Mouse (Mus musculus): ENCODE measurements around the gene Btd. TPM values are rescaled to one million over a fixed set of nuclear protein-coding genes. Genes with fewer than 3 reads are reported as not detected.

Gene Btd
- polyA plus RNA-seq, 1 experiment from 2014 or later, result 30.0 TPM

DNA sequence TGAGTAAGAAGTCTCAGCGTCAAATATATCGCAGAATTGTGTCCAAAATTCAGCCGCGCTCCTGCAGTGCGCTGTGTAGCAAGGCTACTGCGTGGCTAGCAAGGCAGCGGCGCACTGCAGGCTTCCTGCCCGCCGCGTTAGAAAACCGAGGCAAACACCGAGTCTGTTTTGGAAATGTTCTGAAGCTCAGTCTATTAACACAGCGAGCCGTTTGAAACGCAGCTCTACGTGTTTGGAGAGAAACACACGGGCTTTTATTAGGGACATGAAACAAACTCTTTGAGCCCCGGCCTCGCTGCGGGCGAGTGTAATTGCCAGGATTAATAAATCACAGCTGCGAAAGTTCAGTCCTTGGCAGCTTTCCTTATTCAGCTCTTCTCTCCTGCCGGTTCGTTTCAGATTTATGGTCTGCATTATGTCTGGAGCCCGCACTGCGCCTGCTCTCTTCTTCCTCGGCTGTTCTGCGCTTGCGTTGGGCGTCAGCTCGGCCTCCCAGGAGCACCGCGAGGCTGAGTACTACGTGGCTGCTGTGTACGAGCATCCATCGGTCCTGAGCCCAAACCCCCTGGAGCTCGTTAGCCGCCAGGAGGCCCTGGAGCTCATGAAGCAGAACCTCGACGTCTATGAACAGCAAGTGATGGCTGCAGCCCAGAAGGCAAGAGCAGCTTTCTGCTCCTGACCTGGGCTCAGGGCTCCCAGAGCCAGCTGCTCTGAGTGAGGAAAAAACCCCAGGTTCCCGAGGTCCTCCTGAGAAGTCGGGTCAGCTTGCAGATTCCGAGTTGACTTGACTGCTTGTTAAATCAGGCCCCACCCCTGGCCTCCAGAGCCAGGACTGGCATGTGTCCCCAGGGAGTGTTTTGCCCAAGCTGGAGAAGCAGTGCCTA is 21.1 kb downstream of the Btd start:
- Histone ChIP-seq H3K4me2 (ENCODE audit: low read depth, low read length) (peak overlapping the region; percentile 64), H3K9ac (ENCODE audit: low read depth, low read length) (peak overlapping the region; percentile 67), H3K9me3 (ENCODE audit: control insufficient read depth, low read length) (no peaks in the 10 kb centered on the region), H3K27ac (ENCODE audit: low read length) (peak overlapping the region; percentile 99), H3K4me3 (ENCODE audit: low read length) (peak overlapping the region; percentile 47), H3K27me3 (replicated peaks; ENCODE audit: control insufficient read depth, insufficient read depth, low read length) (no peaks in the 10 kb centered on the region), H3K4me1 (ENCODE audit: control insufficient read depth, insufficient read depth, low read length) (peaks cover 63% of the 10 kb centered on the region), H3K36me3 (ENCODE audit: control insufficient read depth, insufficient read depth, low read length) (no peaks in the 10 kb centered on the region)
- WGBS, result 2% methylated on average over 44 of the region's 44 CpGs
- ATAC-seq, result peak; percentile 92

DNA sequence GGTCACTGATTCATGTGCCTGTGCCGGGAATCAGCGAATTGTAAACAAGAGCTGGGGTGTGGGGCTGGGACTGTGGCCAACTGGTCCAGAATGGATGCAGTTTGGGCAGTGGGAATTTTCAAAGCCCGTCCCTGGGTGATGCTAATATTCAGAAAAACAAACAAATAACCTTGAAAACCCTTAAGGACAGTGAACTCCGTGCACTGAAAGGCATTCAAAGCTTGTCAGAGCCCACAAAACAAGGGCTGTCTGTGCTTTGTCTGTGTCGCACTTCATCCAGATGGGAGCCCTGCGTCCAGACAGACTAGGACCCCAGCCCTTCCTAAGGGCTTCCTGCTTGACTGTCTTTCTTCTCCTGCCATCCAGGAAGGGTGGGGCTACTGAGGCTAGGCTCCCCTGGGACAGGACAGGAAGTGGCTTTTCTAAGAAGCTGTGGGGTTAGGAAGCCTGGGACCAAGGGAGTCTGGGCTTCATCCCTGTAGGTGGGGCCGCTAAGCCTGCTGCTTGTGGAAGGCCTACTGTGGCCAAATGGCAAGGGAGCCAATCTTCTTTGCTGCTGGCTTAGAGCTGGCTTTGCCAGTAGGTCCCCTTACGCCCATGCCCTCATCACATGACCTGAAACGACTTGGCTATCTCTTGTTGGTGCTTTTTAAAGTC is 21.9 kb downstream of the Btd start:
- peak overlapping the region; percentile 99 for H3K27ac ChIP-seq (ENCODE audit: low read length)
- H3K36me3 ChIP-seq (ENCODE audit: control insufficient read depth, insufficient read depth, low read length), result peaks cover 7% of the 10 kb centered on the region; the same call in 1 of the 2 replicates
- peak overlapping the region; percentile 64 for H3K4me2 ChIP-seq (ENCODE audit: low read depth, low read length)
- H3K4me1 ChIP-seq (ENCODE audit: control insufficient read depth, insufficient read depth, low read length), result peaks cover 57% of the 10 kb centered on the region
- peak overlapping the region; percentile 67 for H3K9ac ChIP-seq (ENCODE audit: low read depth, low read length)
- peak; percentile 14 for ATAC-seq
- peak overlapping the region; percentile 47; the same call in 1 of the 2 replicates for H3K4me3 ChIP-seq (ENCODE audit: low read length)
- H3K9me3 ChIP-seq (ENCODE audit: control insufficient read depth, low read length), result no peaks in the 10 kb centered on the region
- WGBS, result 30% methylated on average over 9 of the region's 9 CpGs
- H3K27me3 ChIP-seq (replicated peaks; ENCODE audit: control insufficient read depth, insufficient read depth, low read length), result no peaks in the 10 kb centered on the region

DNA sequence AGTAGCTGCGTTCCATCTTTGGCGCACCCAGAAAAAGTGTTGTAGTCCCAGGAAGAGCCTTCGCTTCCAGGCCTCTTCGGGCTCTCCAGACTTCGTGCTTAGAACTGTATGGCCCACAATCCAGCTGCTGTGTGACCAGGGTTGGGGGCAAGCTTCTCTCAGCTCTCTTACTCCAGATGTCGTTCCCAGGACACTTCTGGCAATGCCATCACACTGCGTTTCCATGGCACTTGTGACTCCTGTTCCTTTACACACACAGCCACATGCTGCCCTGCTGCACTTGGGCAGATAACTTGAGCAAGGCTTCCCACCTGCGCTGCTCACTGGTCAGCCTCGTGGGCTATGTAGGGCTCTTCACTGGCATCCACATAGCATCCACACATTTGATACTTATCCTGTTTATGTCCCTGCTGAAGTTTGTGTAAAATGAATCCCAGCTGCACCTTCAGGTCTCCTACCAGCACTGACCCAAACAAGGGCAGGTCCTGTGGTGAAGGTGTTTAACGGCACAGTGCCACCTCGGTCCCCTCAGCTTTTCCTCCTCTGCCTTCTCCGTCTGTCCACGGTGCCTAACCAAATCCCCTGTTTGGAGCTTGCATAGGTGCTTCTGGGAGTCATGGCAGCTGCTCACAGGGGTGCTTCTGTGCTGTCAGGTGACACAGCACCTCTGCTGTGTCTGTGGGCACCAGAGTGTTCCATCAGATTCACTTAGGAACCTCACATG is 22.7 kb downstream of the Btd start:
- 82% methylated on average over 13 of the region's 13 CpGs for WGBS
- H3K36me3 ChIP-seq (ENCODE audit: control insufficient read depth, insufficient read depth, low read length), result peaks cover 7% of the 10 kb centered on the region; the same call in 1 of the 2 replicates
- no peak overlapping the region for H3K4me3 ChIP-seq (ENCODE audit: low read length)
- H3K4me1 ChIP-seq (ENCODE audit: control insufficient read depth, insufficient read depth, low read length), result peaks cover 57% of the 10 kb centered on the region
- no peak overlapping the region for H3K9ac ChIP-seq (ENCODE audit: low read depth, low read length)
- H3K4me2 ChIP-seq (ENCODE audit: low read depth, low read length), result no peak overlapping the region
- no peaks in the 10 kb centered on the region for H3K9me3 ChIP-seq (ENCODE audit: control insufficient read depth, low read length)
- H3K27me3 ChIP-seq (replicated peaks; ENCODE audit: control insufficient read depth, insufficient read depth, low read length), result no peaks in the 10 kb centered on the region
- H3K27ac ChIP-seq (ENCODE audit: low read length), result peak overlapping the region; percentile 99
- ATAC-seq, result no peak

DNA sequence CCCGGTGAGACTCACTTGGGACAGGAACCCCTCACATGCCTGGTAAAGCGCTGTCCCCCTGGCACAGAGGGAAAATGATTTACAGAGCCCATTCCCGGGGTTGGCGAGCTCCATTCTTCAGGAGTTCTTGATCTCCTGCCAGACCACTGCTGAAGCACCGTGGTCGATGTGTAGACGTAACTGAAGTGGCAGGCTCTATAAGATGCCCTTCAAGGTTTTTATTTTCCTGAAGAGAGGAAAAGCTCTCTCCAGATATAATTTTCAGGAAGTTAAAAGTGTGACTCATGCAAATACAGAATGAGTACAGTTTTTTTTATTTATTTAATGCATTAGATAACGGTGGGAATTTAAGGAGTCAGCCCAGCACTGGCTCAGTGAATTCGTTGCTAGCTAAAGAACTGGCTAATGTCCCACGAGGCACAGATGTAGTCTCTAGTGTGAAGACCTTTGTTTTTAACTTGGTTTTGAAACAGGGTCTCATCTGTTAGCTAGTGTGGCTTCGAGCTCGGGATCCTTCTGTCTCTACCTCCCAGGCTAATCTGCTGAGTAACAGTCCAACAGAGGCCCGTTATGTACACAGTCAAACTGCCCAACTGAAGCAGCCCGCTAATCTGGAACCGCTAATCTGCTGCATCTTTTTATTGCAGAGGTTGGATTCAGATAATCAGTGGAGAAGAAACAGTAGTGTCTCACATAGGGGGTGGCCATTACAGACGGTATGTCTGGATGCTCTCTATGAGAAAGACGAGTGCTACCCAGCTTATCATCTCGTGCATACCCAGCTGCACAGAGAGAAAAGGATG is 23.5 kb downstream of the Btd start:
- Histone ChIP-seq H3K4me1 (ENCODE audit: control insufficient read depth, insufficient read depth, low read length) (peaks cover 56% of the 10 kb centered on the region), H3K4me2 (ENCODE audit: low read depth, low read length) (no peak overlapping the region)
- ATAC-seq, result no peak

DNA sequence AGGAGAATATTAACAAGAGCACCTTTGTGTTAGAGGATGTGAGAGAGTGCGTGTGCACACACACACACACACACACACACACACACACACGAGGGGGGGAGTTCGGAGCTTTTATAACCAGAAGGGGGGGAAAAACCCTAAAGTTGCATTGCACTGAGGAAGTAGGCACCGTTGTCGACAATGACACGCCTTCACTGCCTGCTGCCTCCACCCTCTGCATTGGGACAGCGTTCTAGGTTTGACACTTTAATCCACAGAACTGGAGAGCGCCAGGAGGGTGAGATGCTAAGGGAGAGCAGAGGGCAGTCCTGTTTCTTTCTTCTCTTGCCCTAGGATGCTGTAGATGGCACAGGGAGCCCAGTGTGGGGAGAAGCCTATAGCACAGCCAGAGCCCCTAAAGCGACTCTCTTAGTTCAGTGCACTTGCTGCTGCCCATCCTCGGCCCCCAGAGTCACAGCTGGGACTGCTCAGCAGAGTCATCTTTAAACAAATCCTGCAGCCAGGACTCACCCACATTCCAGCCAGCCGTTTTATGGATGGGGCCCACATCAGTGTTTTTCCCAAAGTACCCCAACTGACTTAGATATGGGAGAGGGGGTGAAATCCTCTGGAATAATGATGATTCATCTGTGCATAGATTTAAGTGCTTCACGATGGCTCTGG is 24.2 kb downstream of the Btd start:
- 44% methylated on average over 12 of the region's 12 CpGs for WGBS
- Histone ChIP-seq H3K36me3 (ENCODE audit: control insufficient read depth, insufficient read depth, low read length) (peaks cover 7% of the 10 kb centered on the region; the same call in 1 of the 2 replicates), H3K4me1 (ENCODE audit: control insufficient read depth, insufficient read depth, low read length) (peaks cover 53% of the 10 kb centered on the region), H3K4me3 (ENCODE audit: low read length) (no peak overlapping the region), H3K27ac (ENCODE audit: low read length) (peak overlapping the region; percentile 52), H3K9ac (ENCODE audit: low read depth, low read length) (no peak overlapping the region), H3K4me2 (ENCODE audit: low read depth, low read length) (no peak overlapping the region), H3K9me3 (ENCODE audit: control insufficient read depth, low read length) (no peaks in the 10 kb centered on the region), H3K27me3 (replicated peaks; ENCODE audit: control insufficient read depth, insufficient read depth, low read length) (no peaks in the 10 kb centered on the region)
- ATAC-seq, result no peak

More for the DNA sequence above, 23.5 kb downstream of the Btd start:
- Histone ChIP-seq H3K27me3 (replicated peaks; ENCODE audit: control insufficient read depth, insufficient read depth, low read length) (no peaks in the 10 kb centered on the region), H3K9me3 (ENCODE audit: control insufficient read depth, low read length) (no peaks in the 10 kb centered on the region), H3K27ac (ENCODE audit: low read length) (peak overlapping the region; percentile 99), H3K36me3 (ENCODE audit: control insufficient read depth, insufficient read depth, low read length) (peaks cover 7% of the 10 kb centered on the region; the same call in 1 of the 2 replicates), H3K9ac (ENCODE audit: low read depth, low read length) (no peak overlapping the region), H3K4me3 (ENCODE audit: low read length) (no peak overlapping the region)
- WGBS, result 45% methylated on average over 18 of the region's 18 CpGs

DNA sequence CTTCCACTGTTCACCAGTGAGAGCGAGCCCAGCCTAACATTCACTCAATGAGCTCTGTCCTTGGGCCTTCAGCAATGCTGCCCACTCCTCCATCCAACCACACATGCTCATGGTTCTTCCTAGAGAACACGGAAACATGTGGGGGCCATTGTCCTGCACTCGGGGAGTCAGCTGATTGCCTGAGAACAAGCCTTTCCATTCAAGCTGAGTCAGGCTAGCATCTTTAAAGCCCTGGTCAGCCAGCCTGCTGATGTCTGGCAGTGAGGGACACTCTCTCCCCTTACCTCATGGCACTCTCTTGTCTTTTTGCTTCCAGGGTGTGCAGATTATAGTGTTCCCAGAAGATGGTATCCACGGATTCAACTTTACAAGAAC is 24.7 kb downstream of the Btd start:
- peaks cover 7% of the 10 kb centered on the region; the same call in 1 of the 2 replicates for H3K36me3 ChIP-seq (ENCODE audit: control insufficient read depth, insufficient read depth, low read length)
- peaks cover 49% of the 10 kb centered on the region for H3K4me1 ChIP-seq (ENCODE audit: control insufficient read depth, insufficient read depth, low read length)
- H3K4me3 ChIP-seq (ENCODE audit: low read length), result no peak overlapping the region
- H3K9me3 ChIP-seq (ENCODE audit: control insufficient read depth, low read length), result no peaks in the 10 kb centered on the region
- H3K4me2 ChIP-seq (ENCODE audit: low read depth, low read length), result no peak overlapping the region
- peak overlapping the region; percentile 52 for H3K27ac ChIP-seq (ENCODE audit: low read length)
- no peak for ATAC-seq
- H3K27me3 ChIP-seq (replicated peaks; ENCODE audit: control insufficient read depth, insufficient read depth, low read length), result no peaks in the 10 kb centered on the region
- 63% methylated on average over 4 of the region's 4 CpGs for WGBS
- H3K9ac ChIP-seq (ENCODE audit: low read depth, low read length), result no peak overlapping the region

DNA sequence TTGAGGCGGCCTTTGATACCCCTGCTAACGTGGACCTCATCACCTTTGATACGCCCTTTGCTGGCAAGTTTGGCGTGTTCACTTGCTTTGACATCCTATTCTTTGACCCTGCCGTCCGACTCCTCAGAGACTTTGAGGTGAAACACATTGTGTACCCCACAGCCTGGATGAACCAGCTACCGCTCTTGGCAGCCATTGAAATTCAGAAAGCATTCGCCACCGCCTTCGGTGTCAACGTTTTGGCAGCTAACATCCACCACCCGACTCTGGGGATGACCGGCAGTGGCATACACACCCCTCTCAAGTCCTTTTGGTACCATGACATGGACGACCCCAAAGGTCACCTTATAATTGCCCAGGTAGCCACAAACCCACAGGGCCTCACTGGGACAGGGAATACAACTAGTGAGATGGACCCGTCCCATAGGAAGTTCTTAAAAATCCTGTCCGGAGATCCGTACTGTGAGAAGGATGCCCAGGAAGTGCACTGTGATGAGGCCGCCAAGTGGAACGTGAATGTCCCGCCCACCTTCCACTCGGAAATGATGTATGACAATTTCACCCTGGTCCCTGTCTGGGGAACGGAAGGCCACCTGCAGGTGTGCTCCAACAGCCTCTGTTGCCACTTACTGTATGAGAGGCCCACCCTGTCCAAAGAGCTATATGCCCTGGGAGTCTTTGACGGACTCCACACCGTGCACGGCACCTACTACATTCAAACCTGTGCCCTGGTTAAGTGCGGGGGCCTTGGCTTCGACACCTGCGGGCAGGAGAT is 26.3 kb downstream of the Btd start:
- Histone ChIP-seq H3K9ac (ENCODE audit: low read depth, low read length) (no peak overlapping the region), H3K27me3 (replicated peaks; ENCODE audit: control insufficient read depth, insufficient read depth, low read length) (no peaks in the 10 kb centered on the region), H3K9me3 (ENCODE audit: control insufficient read depth, low read length) (no peaks in the 10 kb centered on the region), H3K4me1 (ENCODE audit: control insufficient read depth, insufficient read depth, low read length) (peaks cover 39% of the 10 kb centered on the region), H3K36me3 (ENCODE audit: control insufficient read depth, insufficient read depth, low read length) (peaks cover 7% of the 10 kb centered on the region; the same call in 1 of the 2 replicates), H3K27ac (ENCODE audit: low read length) (no peak overlapping the region), H3K4me3 (ENCODE audit: low read length) (no peak overlapping the region), H3K4me2 (ENCODE audit: low read depth, low read length) (no peak overlapping the region)
- ATAC-seq, result no peak
- WGBS, result 94% methylated on average over 28 of the region's 28 CpGs

DNA sequence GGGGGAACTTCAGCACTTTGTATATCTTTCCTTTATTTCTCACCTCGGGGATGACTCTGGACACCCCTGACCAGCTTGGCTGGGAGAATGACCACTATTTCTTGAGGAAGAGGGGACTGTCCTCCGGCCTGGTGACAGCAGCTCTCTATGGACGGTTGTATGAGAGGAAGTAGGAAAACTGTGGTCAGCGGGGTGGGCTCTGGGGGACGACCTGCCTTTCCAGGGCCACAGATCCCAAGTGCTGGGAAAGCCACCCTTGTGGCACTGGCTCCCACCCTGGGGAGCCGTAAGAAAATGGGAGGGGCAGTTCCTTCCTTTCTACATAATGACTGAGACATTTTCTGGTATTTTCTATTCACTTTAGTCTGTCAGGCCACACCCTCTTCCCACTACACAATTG is 26.9 kb downstream of the Btd start:
- H3K9me3 ChIP-seq (ENCODE audit: control insufficient read depth, low read length), result no peaks in the 10 kb centered on the region
- no peak overlapping the region for H3K27ac ChIP-seq (ENCODE audit: low read length)
- H3K4me2 ChIP-seq (ENCODE audit: low read depth, low read length), result no peak overlapping the region
- peaks cover 7% of the 10 kb centered on the region; the same call in 1 of the 2 replicates for H3K36me3 ChIP-seq (ENCODE audit: control insufficient read depth, insufficient read depth, low read length)
- H3K4me3 ChIP-seq (ENCODE audit: low read length), result no peak overlapping the region
- peaks cover 33% of the 10 kb centered on the region for H3K4me1 ChIP-seq (ENCODE audit: control insufficient read depth, insufficient read depth, low read length)
- no peak for ATAC-seq
- 84% methylated on average over 6 of the region's 6 CpGs for WGBS
- no peak overlapping the region for H3K9ac ChIP-seq (ENCODE audit: low read depth, low read length)
- no peaks in the 10 kb centered on the region for H3K27me3 ChIP-seq (replicated peaks; ENCODE audit: control insufficient read depth, insufficient read depth, low read length)

Measured in intestine, embryonic 16.5 days (tissue).